Mouse (Mus musculus) myocyte (in vitro differentiated cells): Measurements from ENCODE around the gene Rapgef1. TPM values are rescaled to one million over a fixed set of nuclear protein-coding genes. Genes with fewer than 3 reads are reported as not detected.

ENCODE experiments used
- H3K27me3 ChIP-seq: one replicate; pipeline ENCODE4 v1.6.1; 2011; ENCODE audit not compliant: control insufficient read depth, insufficient read depth, insufficient read length
- H3K36me3 ChIP-seq: one replicate; pipeline ENCODE4 v1.6.1; 2011; ENCODE audit not compliant: control insufficient read depth, insufficient read depth
- H3K4me2 ChIP-seq: one replicate; pipeline ENCODE4 v1.6.1; 2011; ENCODE audit warnings: low read depth, control low read depth
- H3K4me3 ChIP-seq: one replicate; pipeline ENCODE4 v1.5.1; 2011; ENCODE audit warnings: mild to moderate bottlenecking, control low read depth, moderate library complexity
- H3K79me2 ChIP-seq: one replicate; pipeline ENCODE4 v1.6.1; 2011; ENCODE audit not compliant: control insufficient read depth, insufficient read depth
- H3ac ChIP-seq: one replicate; pipeline ENCODE4 v1.6.1; 2011; ENCODE audit not compliant: control insufficient read depth, insufficient read length
- CEBPB ChIP-seq: IDR thresholded peaks from 2 replicates; pipeline ENCODE4 v1.6.1; 2011; ENCODE audit warnings: mild to moderate bottlenecking, moderate library complexity; ENCODE audit not compliant: poor library complexity, insufficient read depth, severe bottlenecking
- E2F4 ChIP-seq: IDR thresholded peaks from one replicate; pipeline ENCODE4 v1.6.1; 2011; ENCODE audit warnings: mild to moderate bottlenecking, control low read depth, moderate library complexity; ENCODE audit not compliant: insufficient read depth
- MAX ChIP-seq: IDR thresholded peaks from one replicate; pipeline ENCODE4 v1.6.1; 2011; ENCODE audit warnings: low read depth, mild to moderate bottlenecking, control low read depth
- MYOD1 ChIP-seq, 3 experiments: IDR thresholded peaks; one replicate each; pipeline ENCODE4 v1.6.1; 2011; ENCODE audit warnings: control low read depth in 2 of 3, low read depth in 2 of 3, mild to moderate bottlenecking in 2 of 3, moderate library complexity in 1 of 3; ENCODE audit not compliant: insufficient read length in 2 of 3, control insufficient read depth in 1 of 3
- MYOG ChIP-seq, 3 experiments: IDR thresholded peaks; one replicate each; pipeline ENCODE4 v1.6.1; 2011; ENCODE audit warnings: control low read depth in 2 of 3, low read depth in 2 of 3, mild to moderate bottlenecking in 2 of 3; ENCODE audit not compliant: insufficient read length in 2 of 3, control insufficient read depth in 1 of 3, insufficient read depth in 1 of 3
- POLR2A ChIP-seq: IDR thresholded peaks from one replicate; pipeline ENCODE4 v1.6.1; 2011; ENCODE audit warnings: low read depth, mild to moderate bottlenecking, control low read depth, moderate library complexity; ENCODE audit not compliant: insufficient read length
- POLR2AphosphoS2 ChIP-seq: IDR thresholded peaks from one replicate; pipeline ENCODE4 v1.6.1; 2011; ENCODE audit warnings: low read depth, control low read depth; ENCODE audit not compliant: insufficient read length
- REST ChIP-seq: IDR thresholded peaks from one replicate; pipeline ENCODE4 v1.6.1; 2011; ENCODE audit warnings: mild to moderate bottlenecking, control low read depth, moderate library complexity; ENCODE audit not compliant: insufficient read depth, insufficient read length
- SRF ChIP-seq: IDR thresholded peaks from one replicate; pipeline ENCODE4 v1.6.1; 2011; ENCODE audit warnings: low read depth; ENCODE audit not compliant: control insufficient read depth, insufficient read length
- TCF12 ChIP-seq: IDR thresholded peaks from one replicate; pipeline ENCODE4 v1.6.1; 2011; ENCODE audit warnings: mild to moderate bottlenecking, control low read depth; ENCODE audit not compliant: poor library complexity, insufficient read depth, severe bottlenecking
- TCF3 ChIP-seq: IDR thresholded peaks from one replicate; pipeline ENCODE4 v1.6.1; 2011; ENCODE audit warnings: low read depth, control low read depth; ENCODE audit not compliant: insufficient read length
- USF1 ChIP-seq: IDR thresholded peaks from one replicate; pipeline ENCODE4 v1.6.1; 2011; ENCODE audit warnings: low read depth, mild to moderate bottlenecking, control low read depth, moderate library complexity
- polyA plus RNA-seq: library from polyadenylated mRNA; unstranded; fragments of >200 nt; fragmentation: generic; extraction: Trizol; gene quantifications from one replicate; pipeline ENCODE4 v1.2.1, GENCODE M21; 2012; ENCODE audit warnings: missing spikeins

The Rapgef1 gene
- 74.5 TPM for polyA plus RNA-seq

DNA sequence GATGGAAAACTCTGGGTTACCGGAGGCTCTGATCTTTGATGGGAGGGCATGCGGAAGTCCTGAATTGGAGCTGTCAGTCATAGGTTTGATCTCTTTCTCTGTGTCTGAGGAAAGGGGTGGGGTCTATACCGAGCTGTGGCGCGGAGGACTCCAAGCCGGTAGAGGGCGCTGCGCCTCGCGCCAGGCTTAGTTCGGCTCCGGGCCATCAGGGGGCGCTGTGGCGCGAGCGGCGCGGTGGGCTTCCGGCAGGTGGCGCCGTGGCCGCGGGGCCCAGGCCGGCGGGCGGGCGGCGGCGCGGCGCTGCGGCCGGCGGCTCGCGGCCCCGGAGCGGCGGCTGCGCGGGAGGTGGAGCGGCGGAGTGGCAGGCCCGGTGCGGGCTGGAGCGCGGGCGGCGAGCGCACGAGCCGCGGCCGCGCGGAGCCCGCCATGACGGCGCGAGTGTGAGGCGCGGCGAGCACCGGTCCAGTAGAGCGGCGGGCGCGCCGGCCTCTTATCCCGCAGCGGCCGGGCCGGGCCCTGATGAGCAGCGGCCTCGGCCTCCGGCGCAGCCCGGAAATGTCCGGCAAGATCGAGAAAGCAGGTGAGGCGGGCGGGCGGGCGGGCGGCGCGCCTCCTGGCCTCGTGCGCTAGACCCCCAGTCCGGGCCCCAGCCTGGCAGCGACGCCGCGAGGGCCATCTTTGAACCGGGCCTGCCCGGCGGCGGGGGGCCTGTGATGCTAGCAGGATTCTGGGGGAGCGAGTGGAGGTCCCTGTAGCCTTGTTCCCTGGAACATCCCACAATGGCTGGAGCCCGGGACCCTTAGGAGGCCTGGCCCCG is at the start of gene Rapgef1:
Gene Rapgef1, plus strand, starts transcription at position 237 of the 817 bp plus-strand sequence.
- TF ChIP-seq E2F4 (no peak), MYOD1 (IDR thresholded peaks at IDR 0.05; ENCODE audit: control insufficient read depth in 1 of 3, insufficient read length in 2 of 3, low read depth in 2 of 3) (peak in 2 of 3 experiments; percentile 9 to 46), POLR2AphosphoS2 (peak; percentile 25), MYOG (IDR thresholded peaks at IDR 0.05; ENCODE audit: control insufficient read depth in 1 of 3, insufficient read depth in 1 of 3, insufficient read length in 2 of 3, low read depth in 2 of 3) (peak in 2 of 3 experiments; percentile 50 to 61), POLR2A (peak; percentile 54), REST (no peak)
- H3ac ChIP-seq = peak within 1 kb of the TSS; percentile 36
- H3K4me3 ChIP-seq = peak within 1 kb of the TSS; percentile 41
- H3K79me2 ChIP-seq = peaks cover 45% of the 10 kb centered on the region
- H3K36me3 ChIP-seq = no peaks in the 10 kb centered on the region
- peak within 1 kb of the TSS; percentile 90 for H3K4me2 ChIP-seq
- no peaks in the 10 kb centered on the region for H3K27me3 ChIP-seq

DNA sequence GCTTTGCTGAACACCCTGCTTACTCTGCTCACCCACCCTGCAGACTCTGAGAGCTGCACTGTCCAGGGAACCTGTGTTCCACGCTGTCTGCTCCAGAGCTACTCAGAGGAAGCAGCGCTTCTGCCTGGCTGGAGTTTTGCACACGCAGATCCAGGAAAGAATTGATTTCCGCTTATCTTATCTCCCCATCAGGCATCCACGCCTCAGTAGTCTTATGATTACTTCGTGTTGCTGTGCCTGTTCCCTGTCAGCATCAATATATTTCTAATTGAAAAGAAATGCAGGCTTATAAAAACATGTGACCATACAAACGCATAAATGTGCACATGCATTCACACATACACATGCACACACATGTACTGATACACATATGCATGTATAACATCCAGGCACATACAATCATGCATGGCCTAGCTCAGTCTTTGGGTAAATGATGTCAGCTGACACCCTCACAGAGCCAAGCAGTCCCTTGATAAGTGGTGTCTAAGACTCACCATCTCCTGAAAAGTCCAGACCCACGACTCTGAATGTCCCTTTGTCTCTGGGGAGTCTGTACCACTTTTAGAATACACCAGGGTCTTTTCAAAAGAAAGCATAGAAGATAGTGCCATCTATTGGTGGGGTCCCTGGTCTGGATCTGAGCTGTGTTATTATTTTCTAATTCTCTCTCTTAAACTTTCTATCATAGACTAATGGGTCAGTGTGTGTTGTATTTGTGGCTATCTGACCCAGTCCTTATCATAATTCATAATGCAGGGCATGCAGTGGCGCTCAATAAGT is 47.4 kb upstream of the Rapgef1 start:
- Histone ChIP-seq H3K4me2 (no peak overlapping the region), H3ac (no peak overlapping the region), H3K79me2 (no peaks in the 10 kb centered on the region), H3K4me3 (no peak overlapping the region), H3K36me3 (no peaks in the 10 kb centered on the region), H3K27me3 (peaks cover 28% of the 10 kb centered on the region)
- TF ChIP-seq POLR2A = no peak
- TF ChIP-seq MYOG (IDR thresholded peaks at IDR 0.05; ENCODE audit: control insufficient read depth in 1 of 3, insufficient read depth in 1 of 3, insufficient read length in 2 of 3, low read depth in 2 of 3) = no peak
- TF ChIP-seq TCF12 = no peak
- TF ChIP-seq SRF = no peak
- TF ChIP-seq MYOD1 (IDR thresholded peaks at IDR 0.05; ENCODE audit: control insufficient read depth in 1 of 3, insufficient read length in 2 of 3, low read depth in 2 of 3) = no peak
- TF ChIP-seq POLR2AphosphoS2 = no peak
- TF ChIP-seq MAX = no peak
- no peak for TF ChIP-seq REST
- no peak for TF ChIP-seq USF1
- no peak for TF ChIP-seq CEBPB
- no peak for TF ChIP-seq TCF3
- no peak for TF ChIP-seq E2F4

DNA sequence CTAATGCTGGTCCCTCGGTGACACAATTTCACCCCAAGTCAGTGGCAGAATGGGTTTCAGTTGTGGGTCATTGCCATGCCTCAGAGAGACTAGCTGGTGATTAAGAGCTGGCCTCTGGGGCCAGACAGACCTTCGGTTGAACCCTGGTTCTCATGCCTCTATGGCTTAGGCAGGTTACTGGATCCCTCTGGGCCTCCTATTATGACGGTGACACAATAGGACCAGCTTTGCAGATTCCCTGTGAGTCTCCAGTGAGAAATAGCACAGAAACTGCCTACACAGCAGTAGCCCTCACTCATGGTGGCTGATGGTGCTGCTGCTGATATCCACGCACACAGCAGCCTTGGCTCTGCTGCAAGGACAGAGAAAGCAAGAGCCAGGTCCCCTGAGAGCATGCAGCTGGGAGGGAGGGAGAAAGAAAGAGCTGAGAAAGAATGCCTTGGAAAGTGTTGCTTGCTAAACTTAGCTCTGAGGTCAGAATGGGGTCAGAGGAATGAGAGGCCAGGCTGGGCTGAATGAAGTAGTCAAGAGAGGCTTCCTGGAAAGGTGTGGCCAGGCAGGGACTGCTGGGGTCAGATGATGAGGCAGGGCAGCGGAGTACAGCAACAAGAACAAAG is 46.6 kb upstream of the Rapgef1 start:
- TF ChIP-seq E2F4 = no peak
- TF ChIP-seq POLR2A = no peak
- TF ChIP-seq POLR2AphosphoS2 = no peak
- TF ChIP-seq USF1 = no peak
- no peak for TF ChIP-seq TCF12
- no peak for TF ChIP-seq CEBPB
- TF ChIP-seq TCF3 = no peak
- TF ChIP-seq MAX = no peak
- no peak for TF ChIP-seq MYOD1 (IDR thresholded peaks at IDR 0.05; ENCODE audit: control insufficient read depth in 1 of 3, insufficient read length in 2 of 3, low read depth in 2 of 3)
- no peak for TF ChIP-seq SRF
- no peak for TF ChIP-seq REST
- no peak for TF ChIP-seq MYOG (IDR thresholded peaks at IDR 0.05; ENCODE audit: control insufficient read depth in 1 of 3, insufficient read depth in 1 of 3, insufficient read length in 2 of 3, low read depth in 2 of 3)
- Histone ChIP-seq H3K4me3 (no peak overlapping the region), H3K36me3 (no peaks in the 10 kb centered on the region)

DNA sequence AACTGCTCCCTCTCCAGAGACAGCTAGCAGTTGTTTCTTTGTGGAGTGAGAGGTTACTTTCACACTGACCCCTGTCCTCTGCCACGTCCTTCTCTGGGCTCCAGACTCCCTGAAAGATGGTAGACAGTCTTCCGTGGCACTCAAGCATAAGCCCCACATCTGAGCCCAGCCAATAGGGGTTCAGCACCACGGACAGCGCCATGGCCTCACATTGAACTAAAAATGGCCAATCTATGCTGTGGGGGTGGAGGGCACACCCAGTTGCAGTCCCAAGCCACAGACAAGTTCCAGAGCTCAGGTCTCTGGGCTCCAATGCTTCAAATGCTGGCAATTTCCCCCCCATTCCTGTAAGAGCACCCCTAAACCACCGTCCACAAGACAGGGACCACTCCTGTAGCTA is 45.9 kb upstream of the Rapgef1 start:
- no peaks in the 10 kb centered on the region for H3K36me3 ChIP-seq
- TF ChIP-seq POLR2A = no peak
- TF ChIP-seq REST = peak; percentile 100
- TF ChIP-seq TCF3 = no peak
- no peak for TF ChIP-seq USF1
- no peak for TF ChIP-seq TCF12
- peak; percentile 58 for TF ChIP-seq MAX
- TF ChIP-seq MYOD1 (IDR thresholded peaks at IDR 0.05; ENCODE audit: control insufficient read depth in 1 of 3, insufficient read length in 2 of 3, low read depth in 2 of 3) = no peak
- TF ChIP-seq POLR2AphosphoS2 = no peak
- no peak for TF ChIP-seq E2F4
- TF ChIP-seq MYOG (IDR thresholded peaks at IDR 0.05; ENCODE audit: control insufficient read depth in 1 of 3, insufficient read depth in 1 of 3, insufficient read length in 2 of 3, low read depth in 2 of 3) = no peak
- TF ChIP-seq CEBPB = no peak
- TF ChIP-seq SRF = no peak
- H3K4me3 ChIP-seq = no peak overlapping the region
- no peaks in the 10 kb centered on the region for H3K79me2 ChIP-seq
- peaks cover 30% of the 10 kb centered on the region for H3K27me3 ChIP-seq
- no peak overlapping the region for H3ac ChIP-seq
- no peak overlapping the region for H3K4me2 ChIP-seq

More for the DNA sequence above, 46.6 kb upstream of the Rapgef1 start:
- Histone ChIP-seq H3K79me2 (no peaks in the 10 kb centered on the region), H3ac (no peak overlapping the region), H3K4me2 (no peak overlapping the region), H3K27me3 (peaks cover 32% of the 10 kb centered on the region)
